Mouse (Mus musculus) heart, postnatal 0 days (tissue): ENCODE data around the gene Cul5. TPM values are rescaled to one million over a fixed set of nuclear protein-coding genes. Genes with fewer than 3 reads are reported as not detected.

ENCODE experiments used
- ATAC-seq: fragments of 200-750 bp; cut with Nextera tagmentation; 2 replicates; pipeline ENCODE4 v1.8.0; 2017; ENCODE audit warnings: low read depth, moderate number of reproducible peaks, moderate library complexity; ENCODE audit not compliant: insufficient read depth
- DNase-seq: peaks from one replicate; pipeline ENCODE4 v3.0.0-alpha.2; 2016; ENCODE audit warnings: low spot score
- H3K27ac ChIP-seq: fragments of 300-500 bp; sonication (generic); 2 replicates; pipeline ENCODE4 v1.5.1; 2014; ENCODE audit warnings: low read depth, mild to moderate bottlenecking
- H3K27me3 ChIP-seq: fragments of 300-500 bp; sonication (generic); 2 replicates; pipeline ENCODE4 v1.6.1; 2014; ENCODE audit warnings: low read length, mixed read lengths; ENCODE audit not compliant: control insufficient read depth, insufficient read depth
- H3K36me3 ChIP-seq: fragments of 300-500 bp; sonication (generic); replicated peaks from 2 replicates; pipeline ENCODE4 v1.6.1; 2014; ENCODE audit warnings: low read length, mixed read lengths; ENCODE audit not compliant: control insufficient read depth, insufficient read depth
- H3K4me1 ChIP-seq: fragments of 300-500 bp; sonication (generic); 2 replicates; pipeline ENCODE4 v1.6.1; 2014; ENCODE audit warnings: antibody characterized with exemption; ENCODE audit not compliant: control insufficient read depth, insufficient read depth
- H3K4me2 ChIP-seq: fragments of 300-500 bp; sonication (generic); 2 replicates; pipeline ENCODE4 v1.6.1; 2014; ENCODE audit warnings: low read depth, mild to moderate bottlenecking, low read length, moderate library complexity
- H3K4me3 ChIP-seq: fragments of 300-500 bp; sonication (generic); 2 replicates; pipeline ENCODE4 v1.5.1; 2014; ENCODE audit warnings: low read depth, low read length
- H3K9ac ChIP-seq: fragments of 300-500 bp; sonication (generic); replicated peaks from 2 replicates; pipeline ENCODE4 v1.6.1; 2014; ENCODE audit warnings: low read depth, low read length, mixed read lengths
- H3K9me3 ChIP-seq: fragments of 300-500 bp; sonication (generic); replicated peaks from 2 replicates; pipeline ENCODE4 v1.6.1; 2016; ENCODE audit warnings: low read length; ENCODE audit not compliant: control insufficient read depth
- CTCF ChIP-seq: IDR thresholded peaks from 2 replicates; pipeline ENCODE4 v1.5.1; 2016; ENCODE audit warnings: antibody characterized with exemption, control low read depth, low read depth
- EP300 ChIP-seq: IDR thresholded peaks from 2 replicates; pipeline ENCODE4 v1.6.1; 2016; ENCODE audit warnings: antibody characterized with exemption, low read depth
- WGBS: fragments of 180-500 bp; shearing (Covaris S2); extraction: QIAGEN DNeasy Blood & Tissue Kit; methylation state at CpG from one replicate; pipeline ENCODE4 v1.1.7; 2014; 5-methylcytosine and 5-hydroxymethylcytosine counted together
- polyA plus RNA-seq: library from polyadenylated mRNA; unstranded; fragments of >200 nt; fragmentation: Nextera tagmentation; extraction: Ambion mirVana; gene quantifications from 2 replicates; pipeline ENCODE4 v1.2.1, GENCODE M21; 2015
- total RNA-seq: library from RNA; depleted of rRNA; stranded (reverse); fragments of >200 nt; gene quantifications from 2 replicates; pipeline ENCODE4 v1.2.3, GENCODE M21; 2014; ENCODE audit warnings: low replicate concordance; rRNA removed

The Cul5 gene
- total and polyA plus RNA-seq, 2 experiments from 2014 or later, result 29.7 to 34.8 TPM

- Histone ChIP-seq H3K4me1 (no peaks in the 10 kb centered on the region), H3K4me3 (no peak overlapping the region), H3K36me3 (peaks cover 64% of the 10 kb centered on the region), H3K9me3 (no peaks in the 10 kb centered on the region), H3K9ac (no peak overlapping the region), H3K4me2 (no peak overlapping the region), H3K27me3 (no peaks in the 10 kb centered on the region), H3K27ac (no peak overlapping the region)
- TF ChIP-seq CTCF (peak; percentile 73), EP300 (no peak)
- ATAC-seq, result peak; percentile 57; the same call in 1 of the 2 replicates
- WGBS, result 10% methylated on average over 3 of the region's 3 CpGs
- no peak for DNase-seq
These were observed 75.0 kb downstream of the Cul5 start for GRCm38 (mm10) chr9:53594764-53595163.

DNA sequence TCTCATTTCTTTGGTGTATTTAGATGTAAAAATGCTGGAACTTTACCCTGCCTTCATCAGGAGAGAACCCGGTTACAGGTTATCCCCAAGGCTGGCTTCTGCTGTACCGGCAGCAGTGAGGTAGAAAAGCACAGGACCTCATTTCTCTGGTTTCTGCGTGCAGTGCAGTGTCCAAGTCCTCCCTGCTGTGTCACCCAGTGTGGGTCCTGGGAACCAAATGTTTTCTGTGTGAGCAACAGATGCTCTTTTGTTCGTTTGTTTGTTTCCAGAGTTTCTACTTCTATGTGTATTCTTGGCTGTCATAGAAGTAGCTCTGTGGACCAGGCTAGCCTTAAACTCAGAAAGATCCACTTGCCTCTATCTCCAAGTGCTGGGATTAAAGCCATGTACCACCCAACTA is 87.9 kb downstream of the Cul5 start:
- Histone ChIP-seq H3K9me3 (no peaks in the 10 kb centered on the region), H3K4me2 (no peak overlapping the region), H3K9ac (no peak overlapping the region), H3K27me3 (no peaks in the 10 kb centered on the region), H3K4me3 (no peak overlapping the region), H3K4me1 (no peaks in the 10 kb centered on the region), H3K27ac (no peak overlapping the region), H3K36me3 (peaks cover 81% of the 10 kb centered on the region)
- WGBS, result 80% methylated on average over 4 of the region's 4 CpGs
- TF ChIP-seq EP300 (no peak), CTCF (no peak)
- ATAC-seq (no peak), DNase-seq (no peak)

- no peaks in the 10 kb centered on the region for H3K9me3 ChIP-seq
- no peaks in the 10 kb centered on the region for H3K4me1 ChIP-seq
- no peak overlapping the region for H3K9ac ChIP-seq
- DNase-seq (no peak), ATAC-seq (no peak)
- peaks cover 45% of the 10 kb centered on the region for H3K36me3 ChIP-seq
- no peak overlapping the region for H3K4me3 ChIP-seq
- H3K27ac ChIP-seq, result no peak overlapping the region
- 75% methylated on average over 5 of the region's 5 CpGs for WGBS
- no peak overlapping the region for H3K4me2 ChIP-seq
- H3K27me3 ChIP-seq, result no peaks in the 10 kb centered on the region
- TF ChIP-seq CTCF (no peak), EP300 (no peak)
These were observed 94.1 kb downstream of the Cul5 start for GRCm38 (mm10) chr9:53575721-53576120.

DNA sequence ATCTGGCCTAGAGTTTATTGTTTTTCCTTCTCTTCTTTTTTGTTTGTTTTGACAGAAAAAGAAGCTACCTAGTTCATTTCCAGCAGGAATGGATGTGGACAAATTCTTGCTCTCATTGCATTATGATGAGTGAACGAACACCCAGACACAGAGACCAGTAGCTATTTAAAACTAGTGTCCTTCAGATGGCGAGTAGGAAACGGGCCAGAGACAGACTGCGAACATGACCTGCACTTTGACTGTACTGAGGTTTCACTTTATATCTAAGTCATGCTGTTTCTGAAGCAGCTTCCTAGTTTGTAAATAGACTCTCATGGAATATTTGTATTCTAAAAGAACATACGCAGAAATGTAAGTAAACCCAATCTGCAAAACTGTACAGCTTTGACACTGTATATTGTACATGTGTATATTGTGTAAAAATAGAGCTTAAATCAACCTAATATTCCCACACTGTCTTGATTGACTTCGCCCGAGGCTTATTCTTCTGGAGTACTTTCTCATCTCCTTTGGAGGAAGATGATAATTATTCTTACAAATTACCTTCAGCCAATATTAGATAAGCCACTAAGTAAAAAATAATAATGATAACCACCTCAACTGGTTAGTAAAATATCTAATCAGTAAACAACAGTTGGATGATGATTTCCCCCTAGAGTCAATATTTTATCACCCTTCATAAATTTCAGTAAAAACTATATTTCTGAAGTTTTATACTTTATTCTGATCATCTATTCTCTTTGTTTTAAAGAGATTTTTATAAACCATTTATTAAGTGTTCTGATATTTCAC is 97.1 kb downstream of the Cul5 start:
- TF ChIP-seq CTCF (no peak), EP300 (no peak)
- H3K9me3 ChIP-seq, result no peaks in the 10 kb centered on the region
- no peak overlapping the region for H3K27ac ChIP-seq
- DNase-seq, result no peak
- no peaks in the 10 kb centered on the region for H3K4me1 ChIP-seq
- no peak overlapping the region for H3K9ac ChIP-seq
- WGBS, result 61% methylated on average over 7 of the region's 7 CpGs
- H3K27me3 ChIP-seq, result no peaks in the 10 kb centered on the region
- H3K36me3 ChIP-seq, result peaks cover 47% of the 10 kb centered on the region
- ATAC-seq, result no peak
- no peak overlapping the region for H3K4me2 ChIP-seq
- H3K4me3 ChIP-seq, result no peak overlapping the region

- no peak overlapping the region for H3K9ac ChIP-seq
- ATAC-seq (no peak), DNase-seq (no peak)
- TF ChIP-seq EP300 (no peak), CTCF (0 out of 2 replicates have a peak, but pooled peaks have one; percentile 1)
- no peaks in the 10 kb centered on the region for H3K9me3 ChIP-seq
- no peak overlapping the region for H3K4me3 ChIP-seq
- no peak overlapping the region for H3K4me2 ChIP-seq
- WGBS, result 77% methylated on average over 6 of the region's 6 CpGs
- H3K36me3 ChIP-seq, result peaks cover 52% of the 10 kb centered on the region
- no peaks in the 10 kb centered on the region for H3K27me3 ChIP-seq
- no peak overlapping the region for H3K27ac ChIP-seq
- no peaks in the 10 kb centered on the region for H3K4me1 ChIP-seq
These were observed 99.2 kb downstream of the Cul5 start for GRCm38 (mm10) chr9:53570662-53571061.

Other genes starting within 250 kb of the Cul5 start
- 2.9 and 5.3 TPM in 2 replicates for gene Atm, start 133.3 kb downstream of the Cul5 start, total RNA-seq
- 2.6 and 3.9 TPM in 2 replicates for gene Atm, start 133.3 kb downstream of the Cul5 start, polyA plus RNA-seq
- gene Npat, start 133.0 kb downstream of the Cul5 start, total RNA-seq, result 5.6 and 7.5 TPM in 2 replicates
- 5.7 TPM in 2 replicates for gene Npat, start 133.0 kb downstream of the Cul5 start, polyA plus RNA-seq
- gene Acat1, start 59.6 kb downstream of the Cul5 start, total RNA-seq, result 197 and 208 TPM in 2 replicates
- gene Acat1, start 59.6 kb downstream of the Cul5 start, polyA plus RNA-seq, result 334 and 336 TPM in 2 replicates
- not detected in 2 replicates for gene Rab39, start 36.2 kb upstream of the Cul5 start, total RNA-seq
- 0.05 TPM in 2 replicates for gene Rab39, start 36.2 kb upstream of the Cul5 start, polyA plus RNA-seq
- gene Slc35f2, start 101.5 kb upstream of the Cul5 start, total RNA-seq, result 0.39 TPM in 1 of 2 replicates, not detected in the other
- 0.10 and 0.16 TPM in 2 replicates for gene Slc35f2, start 101.5 kb upstream of the Cul5 start, polyA plus RNA-seq
- 80.1 and 118 TPM in 2 replicates for gene Sln, start 180.2 kb upstream of the Cul5 start, total RNA-seq
- 339 and 434 TPM in 2 replicates for gene Sln, start 180.2 kb upstream of the Cul5 start, polyA plus RNA-seq